In the genomic region with DNA sequence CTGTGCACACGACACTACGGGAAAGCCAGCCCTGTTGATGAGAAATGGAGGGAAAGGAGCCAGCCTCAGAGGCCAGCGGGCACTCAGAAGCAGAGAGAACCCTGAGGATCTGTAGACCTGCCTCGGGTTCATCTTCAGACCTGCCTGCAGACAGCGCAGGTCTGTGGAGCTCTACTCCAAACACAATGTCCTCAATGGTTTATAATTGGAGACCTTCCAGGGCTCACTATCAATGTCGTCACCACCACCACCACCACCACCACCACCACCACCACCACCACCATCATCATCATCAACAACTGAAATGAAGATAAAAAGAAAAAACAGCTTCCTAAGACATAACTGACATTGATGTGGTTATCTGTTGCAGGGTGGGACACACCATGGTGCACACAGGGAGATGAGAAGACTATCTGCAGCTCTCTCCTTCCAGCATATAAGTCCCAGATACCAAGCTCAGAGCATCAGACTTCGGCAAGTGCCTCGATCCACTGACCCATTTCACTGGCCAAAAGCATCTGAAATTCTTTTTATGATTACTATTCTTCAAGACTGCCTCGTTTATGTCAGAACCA, we compare ENCODE assay signal across 19 mouse cellular contexts. TPM values are rescaled to one million over a fixed set of nuclear protein-coding genes. Genes with fewer than 3 reads are reported as not detected.
A peak's percentile ranks its signal among the peaks of the same experiment; 100 is the strongest.
DNase-seq lines count a peak whose midpoint lies in the region; ATAC-seq lines count a peak whose summit lies in the region.
"Had no signal": no experiment of that assay in that cellular context is flagged by ENCODE, and none has a peak within 500 bp of the region (broad histone marks: within the 10 kb centered on the region; RNA-seq: fewer than 3 reads in every experiment).

No protein-coding gene starts in this region.

- peaks cover 21% of the 10 kb centered on the region; the same call in 1 of the 2 replicates for H3K36me3 ChIP-seq in liver, embryonic 11.5 days (ENCODE audit: control insufficient read depth, insufficient read depth, low read length)
- H3K36me3 ChIP-seq in liver, embryonic 12.5 days: peaks cover 86% of the 10 kb centered on the region
- peaks cover 17% of the 10 kb centered on the region for H3K36me3 ChIP-seq in liver, embryonic 16.5 days (ENCODE audit: control insufficient read depth, insufficient read depth)
- H3K36me3 ChIP-seq: hindbrain, embryonic 15.5 days had no signal

- peak; percentile 12 for DNase-seq in liver, embryonic 11.5 days (ENCODE audit: low spot score)
- no peak for DNase-seq in liver
- no peak for DNase-seq in kidney, adult 8-10 months
- no peak for DNase-seq in spleen, postnatal 4 days (ENCODE audit: low spot score in 2 of 2)
- DNase-seq in layer of hippocampus, postnatal 36 days: no peak
- DNase-seq: adrenal gland, postnatal 10 days; cerebellum, adult 18-20 months; cerebellum, adult 9-11 months; cerebellum, postnatal 36 days; gastrocnemius, postnatal 14 days; heart, postnatal 36 days had no signal

- H3K4me2 ChIP-seq in liver, embryonic 11.5 days: no peak overlapping the region
- H3K4me2 ChIP-seq in liver, embryonic 12.5 days: peak overlapping the region; percentile 34
- H3K4me2 ChIP-seq in liver, embryonic 16.5 days (ENCODE audit: low read depth, low read length): peak overlapping the region; percentile 15; the same call in 1 of the 2 replicates
- H3K4me2 ChIP-seq: forebrain, embryonic 12.5 days; heart, embryonic 13.5 days; hindbrain, embryonic 15.5 days had no signal

- peak; percentile 86 for ATAC-seq in liver, embryonic 11.5 days (replicated peaks; ENCODE audit: low FRiP score)
- peak; percentile 79 for ATAC-seq in liver, embryonic 12.5 days
- ATAC-seq in liver, embryonic 16.5 days (ENCODE audit: low read depth): peak; percentile 78
- ATAC-seq: forebrain, embryonic 16.5 days had no signal

- no peak overlapping the region for H3K9ac ChIP-seq in liver, embryonic 11.5 days (ENCODE audit: low read depth, low read length)
- no peak overlapping the region for H3K9ac ChIP-seq in liver, embryonic 12.5 days
- H3K9ac ChIP-seq in liver, embryonic 16.5 days (ENCODE audit: low read depth, low read length): no peak overlapping the region
- H3K9ac ChIP-seq: forebrain, embryonic 12.5 days; heart, embryonic 13.5 days; hindbrain, embryonic 15.5 days had no signal

- peaks cover 7% of the 10 kb centered on the region for H3K4me1 ChIP-seq in liver, embryonic 11.5 days (replicated peaks; ENCODE audit: control insufficient read depth, insufficient read depth, low read length)
- peaks cover 43% of the 10 kb centered on the region for H3K4me1 ChIP-seq in liver, embryonic 12.5 days
- H3K4me1 ChIP-seq in liver, embryonic 16.5 days (ENCODE audit: control insufficient read depth, low read depth, low read length): peaks cover 27% of the 10 kb centered on the region
- H3K4me1 ChIP-seq: embryonic facial prominence, embryonic 10.5 days; forebrain, embryonic 12.5 days had no signal

- H3K27ac ChIP-seq in liver, embryonic 11.5 days (ENCODE audit: low read depth, low read length): no peak overlapping the region; the same call in 1 of the 2 replicates
- peak overlapping the region; percentile 56; the same call in 1 of the 2 replicates for H3K27ac ChIP-seq in liver, embryonic 12.5 days
- peak overlapping the region; percentile 57; the same call in 1 of the 2 replicates for H3K27ac ChIP-seq in liver, embryonic 16.5 days (ENCODE audit: low read length)
- H3K27ac ChIP-seq: embryonic facial prominence, embryonic 10.5 days; forebrain, embryonic 12.5 days; heart, embryonic 13.5 days; hindbrain, embryonic 15.5 days had no signal

- H3K27me3 ChIP-seq in liver, embryonic 11.5 days (replicated peaks; ENCODE audit: control insufficient read depth, insufficient read depth, low read length): no peaks in the 10 kb centered on the region
- H3K27me3 ChIP-seq in liver, embryonic 12.5 days (replicated peaks): no peaks in the 10 kb centered on the region
- no peaks in the 10 kb centered on the region for H3K27me3 ChIP-seq in liver, embryonic 16.5 days (ENCODE audit: control insufficient read depth, insufficient read depth, low read depth, low read length)
- H3K27me3 ChIP-seq: CH12.LX; forebrain, embryonic 12.5 days; heart, embryonic 13.5 days; hindbrain, embryonic 15.5 days had no signal

- H3K9me3 ChIP-seq in liver, embryonic 11.5 days (ENCODE audit: control insufficient read depth, low read length): no peaks in the 10 kb centered on the region
- H3K9me3 ChIP-seq in liver, embryonic 12.5 days (replicated peaks): no peaks in the 10 kb centered on the region
- no peaks in the 10 kb centered on the region for H3K9me3 ChIP-seq in liver, embryonic 16.5 days (replicated peaks; ENCODE audit: control insufficient read depth, low read length)
- H3K9me3 ChIP-seq: embryonic facial prominence, embryonic 10.5 days; forebrain, embryonic 12.5 days; heart, embryonic 13.5 days; hindbrain, embryonic 15.5 days had no signal

- H3K4me3 ChIP-seq in liver, embryonic 11.5 days (ENCODE audit: low read depth, low read length): no peak overlapping the region
- H3K4me3 ChIP-seq in liver, embryonic 12.5 days: no peak overlapping the region
- no peak overlapping the region for H3K4me3 ChIP-seq in liver, embryonic 16.5 days (ENCODE audit: low read depth, low read length)
- H3K4me3 ChIP-seq: embryonic facial prominence, embryonic 10.5 days; forebrain, embryonic 12.5 days; heart, embryonic 13.5 days; hindbrain, embryonic 15.5 days had no signal

- WGBS in liver, embryonic 11.5 days: 85% methylated on average over 9 of the region's 9 CpGs
- WGBS in liver, embryonic 12.5 days (ENCODE audit: insufficient replicate concordance): 64% methylated on average over 9 of the region's 9 CpGs
- 59% methylated on average over 9 of the region's 9 CpGs for WGBS in liver, embryonic 16.5 days (ENCODE audit: insufficient replicate concordance)

RNA-seq across cellular contexts. Expression of a gene that starts 20.0 kb away (rescaled TPM):
- polyA plus RNA-seq in liver, embryonic 11.5 days (2014; fragmentation: Nextera tagmentation; extraction: Ambion mirVana): 62.7 and 65.4 TPM in 2 replicates
- polyA plus RNA-seq in liver, embryonic 12.5 days (2016; fragmentation: Nextera tagmentation; extraction: Ambion mirVana): 49.2 and 50.0 TPM in 2 replicates
- polyA plus RNA-seq in liver, embryonic 16.5 days (2015; fragmentation: Nextera tagmentation; extraction: Ambion mirVana): 27.4 and 30.4 TPM in 2 replicates
- 1 to 10 TPM; 4.7 to 5.2 TPM for total RNA-seq in layer of hippocampus, postnatal 36 days (2021)
